Mouse (Mus musculus) heart, adult 2 months (tissue): ENCODE measurements around the gene 1810009A15Rik. TPM values are rescaled to one million over a fixed set of nuclear protein-coding genes. Genes with fewer than 3 reads are reported as not detected.
A peak's percentile ranks its signal among the peaks of the same experiment; 100 is the strongest.

Source experiments
- DNase-seq, 2 experiments: peaks; one replicate each; pipeline ENCODE4 v3.0.0; 2021
- H3K27ac ChIP-seq: fragments of 200-600 bp; 2 replicates; pipeline ENCODE4 v1.8.1; 2022
- H3K27me3 ChIP-seq: fragments of 200-500 bp; 2 replicates; pipeline ENCODE4 v1.6.1; 2012; ENCODE audit warnings: mild to moderate bottlenecking, low read length, inconsistent platforms, mixed read lengths; ENCODE audit not compliant: control insufficient read depth, insufficient read depth
- H3K36me3 ChIP-seq: fragments of 200-500 bp; 2 replicates; pipeline ENCODE4 v1.6.1; 2012; ENCODE audit warnings: low read length, inconsistent platforms; ENCODE audit not compliant: control insufficient read depth, insufficient read depth
- H3K4me1 ChIP-seq: fragments of 200-500 bp; 2 replicates; pipeline ENCODE4 v1.6.1; 2011; ENCODE audit warnings: low read length; ENCODE audit not compliant: control insufficient read depth, insufficient read depth
- H3K4me3 ChIP-seq: fragments of 200-600 bp; 2 replicates; pipeline ENCODE4 v1.8.1; 2022
- H3K79me2 ChIP-seq: fragments of 200-500 bp; replicated peaks from 2 replicates; pipeline ENCODE4 v1.6.1; 2012; ENCODE audit warnings: mild to moderate bottlenecking, inconsistent platforms, low read length, moderate library complexity, mixed read lengths; ENCODE audit not compliant: control insufficient read depth, insufficient read depth
- H3K9ac ChIP-seq: fragments of 200-500 bp; 2 replicates; pipeline ENCODE4 v1.6.1; 2012; ENCODE audit warnings: low read depth, mild to moderate bottlenecking, control low read depth, inconsistent platforms, low read length, mixed read lengths
- CTCF ChIP-seq: fragments of 200-600 bp; IDR thresholded peaks from 2 replicates; pipeline ENCODE4 v1.8.1; 2022; ENCODE audit warnings: antibody characterized with exemption, mild to moderate bottlenecking, moderate library complexity
- EP300 ChIP-seq: fragments of 200-500 bp; IDR thresholded peaks from 2 replicates; pipeline ENCODE4 v1.6.1; 2011; ENCODE audit warnings: low read depth, low read length, control low read depth; ENCODE audit not compliant: insufficient read depth
- POLR2A ChIP-seq: fragments of 200-500 bp; IDR thresholded peaks from 2 replicates; pipeline ENCODE4 v1.6.1; 2011; ENCODE audit warnings: mild to moderate bottlenecking, low read depth, low read length, control low read depth; ENCODE audit not compliant: insufficient read depth
- WGBS: fragments of 180-500 bp; shearing (Covaris S2); methylation state at CpG from one replicate; pipeline ENCODE4 v1.1.7; 2018; 5-methylcytosine and 5-hydroxymethylcytosine counted together
- intact Hi-C: fragments of 180-260 bp; cut with DNase I; formaldehyde crosslinking; loops from one replicate; pipeline ENCODE4 v1.15.1; 2025
- long read RNA-seq: library from polyadenylated mRNA; stranded (forward); transcript quantifications from one replicate; pipeline ENCODE4 v2.0.0, GENCODE M21; 2021
- polyA plus RNA-seq: library from polyadenylated mRNA; depleted of rRNA; stranded (reverse); fragments of >200 nt; gene quantifications from 2 replicates; pipeline ENCODE4 v1.2.3, GENCODE M21; 2012; rRNA removed
- total RNA-seq, 2 experiments: library from RNA; stranded (reverse); gene quantifications; 2 replicates each; pipeline ENCODE4 v1.2.3; 2021

1810009A15Rik gene
- 10 to 100 TPM; 15.6 to 21.0 TPM for total RNA-seq
- 10.1 and 10.5 TPM in 2 replicates for polyA plus RNA-seq
- long read RNA-seq, transcript 1810009A15Rik-201 (4 exons, 806 nt): major isoform, 25 of 26 reads
- long read RNA-seq, partial matches to known transcripts: 1 of 26 reads
- long read RNA-seq, other reads (novel, unspliced or antisense): 0 of 26 reads

GRCm38 (mm10) chr19:8888511-8889385, at the start of gene 1810009A15Rik, which contains the start of gene Gm49416:
1810009A15Rik (plus strand) TSS chr19:8888853.
Gm49416 (plus strand) TSS chr19:8888926.
- intact Hi-C loops: loop anchor here (2.0 kb wide), 1 partner anchor 18 kb away; the partner anchor contains the start of gene Ubxn1
- peak; percentile 93 for TF ChIP-seq POLR2A
- 0 out of 2 replicates have a peak, but pooled peaks have one; percentile 65 for TF ChIP-seq EP300
- no peak for TF ChIP-seq CTCF
- WGBS: under 1% methylated on average over 58 of the region's 58 CpGs

GRCm38 (mm10) chr19:8839103-8839907, 49.3 kb upstream of the 1810009A15Rik start, which contains the start of gene Gng3:
Gng3 (minus strand) TSS chr19:8839194.
- peak within 1 kb of the TSS; percentile 61 for H3K4me3 ChIP-seq
- peaks cover 5% of the 10 kb centered on the region; the same call in 1 of the 2 replicates for H3K4me1 ChIP-seq
- TF ChIP-seq CTCF (no peak), POLR2A (no peak), EP300 (no peak)
- no peaks in the 10 kb centered on the region for H3K79me2 ChIP-seq
- H3K36me3 ChIP-seq: no peaks in the 10 kb centered on the region
- H3K27ac ChIP-seq: peak within 1 kb of the TSS; percentile 83
- no peaks in the 10 kb centered on the region for H3K27me3 ChIP-seq
- WGBS: 87% methylated on average over 11 of the region's 11 CpGs
- intact Hi-C loops: no loop called here
- no peak for DNase-seq
- H3K9ac ChIP-seq: peak within 1 kb of the TSS; percentile 18

More at GRCm38 (mm10) chr19:8888511-8889385, at the start of gene 1810009A15Rik, which contains the start of gene Gm49416:
- Histone ChIP-seq H3K79me2 (no peaks in the 10 kb centered on the region; the same call in 1 of the 2 replicates), H3K4me3 (peak within 1 kb of the TSS; percentile 73), H3K27me3 (no peaks in the 10 kb centered on the region), H3K9ac (peak within 1 kb of the TSS; percentile 79), H3K4me1 (peaks cover 3% of the 10 kb centered on the region; the same call in 1 of the 2 replicates), H3K27ac (peak within 1 kb of the TSS; percentile 85), H3K36me3 (no peaks in the 10 kb centered on the region; the same call in 1 of the 2 replicates)
- DNase-seq: peak; percentile 93 to 95

GRCm38 (mm10) chr19:8839908-8840791, 48.5 kb upstream of the 1810009A15Rik start:
- intact Hi-C loops: no loop called here

GRCm38 (mm10) chr19:8841012-8841411, 47.6 kb upstream of the 1810009A15Rik start:
- Histone ChIP-seq H3K36me3 (no peaks in the 10 kb centered on the region), H3K4me3 (peak overlapping the region; percentile 53), H3K27ac (peak overlapping the region; percentile 59; the same call in 1 of the 2 replicates), H3K4me1 (peaks cover 7% of the 10 kb centered on the region; the same call in 1 of the 2 replicates), H3K27me3 (no peaks in the 10 kb centered on the region), H3K79me2 (no peaks in the 10 kb centered on the region), H3K9ac (no peak overlapping the region)
- intact Hi-C loops: no loop called here
- DNase-seq: no peak
- no peak for TF ChIP-seq CTCF
- TF ChIP-seq POLR2A: no peak
- TF ChIP-seq EP300: no peak
- WGBS: 93% methylated on average over 7 of the region's 7 CpGs

More at GRCm38 (mm10) chr19:8839908-8840791, 48.5 kb upstream of the 1810009A15Rik start:
- Histone ChIP-seq H3K27me3 (no peaks in the 10 kb centered on the region), H3K79me2 (no peaks in the 10 kb centered on the region), H3K9ac (peak overlapping the region; percentile 69), H3K4me1 (peaks cover 7% of the 10 kb centered on the region; the same call in 1 of the 2 replicates), H3K4me3 (peak overlapping the region; percentile 53), H3K27ac (peak overlapping the region; percentile 59), H3K36me3 (no peaks in the 10 kb centered on the region)
- DNase-seq: peak; percentile 81 to 85
- TF ChIP-seq POLR2A (peak; percentile 72), EP300 (0 out of 2 replicates have a peak, but pooled peaks have one; percentile 6), CTCF (no peak)
- 30% methylated on average over 29 of the region's 29 CpGs for WGBS

- H3K4me3 ChIP-seq: no peak overlapping the region
- no peaks in the 10 kb centered on the region for H3K36me3 ChIP-seq
- no peak for TF ChIP-seq EP300
- no peak for TF ChIP-seq POLR2A
- no peak for TF ChIP-seq CTCF
- no peaks in the 10 kb centered on the region for H3K79me2 ChIP-seq
- no peaks in the 10 kb centered on the region for H3K27me3 ChIP-seq
- H3K4me1 ChIP-seq: peaks cover 7% of the 10 kb centered on the region; the same call in 1 of the 2 replicates
- no peak for DNase-seq
- WGBS: 86% methylated on average over 6 of the region's 6 CpGs
- H3K9ac ChIP-seq: no peak overlapping the region
- no peak overlapping the region for H3K27ac ChIP-seq
- intact Hi-C loops: no loop called here
These were observed 45.7 kb upstream of the 1810009A15Rik start for GRCm38 (mm10) chr19:8842961-8843360.
